Mouse (Mus musculus) urinary bladder, postnatal 10 days (tissue): ENCODE measurements around the gene Esrra.
A peak's percentile ranks its signal among the peaks of the same experiment; 100 is the strongest.

Experiments
- DNase-seq: peaks from one replicate; pipeline ENCODE4 v3.0.0; 2022; ENCODE audit warnings: low spot score

Gene Esrra

DNA sequence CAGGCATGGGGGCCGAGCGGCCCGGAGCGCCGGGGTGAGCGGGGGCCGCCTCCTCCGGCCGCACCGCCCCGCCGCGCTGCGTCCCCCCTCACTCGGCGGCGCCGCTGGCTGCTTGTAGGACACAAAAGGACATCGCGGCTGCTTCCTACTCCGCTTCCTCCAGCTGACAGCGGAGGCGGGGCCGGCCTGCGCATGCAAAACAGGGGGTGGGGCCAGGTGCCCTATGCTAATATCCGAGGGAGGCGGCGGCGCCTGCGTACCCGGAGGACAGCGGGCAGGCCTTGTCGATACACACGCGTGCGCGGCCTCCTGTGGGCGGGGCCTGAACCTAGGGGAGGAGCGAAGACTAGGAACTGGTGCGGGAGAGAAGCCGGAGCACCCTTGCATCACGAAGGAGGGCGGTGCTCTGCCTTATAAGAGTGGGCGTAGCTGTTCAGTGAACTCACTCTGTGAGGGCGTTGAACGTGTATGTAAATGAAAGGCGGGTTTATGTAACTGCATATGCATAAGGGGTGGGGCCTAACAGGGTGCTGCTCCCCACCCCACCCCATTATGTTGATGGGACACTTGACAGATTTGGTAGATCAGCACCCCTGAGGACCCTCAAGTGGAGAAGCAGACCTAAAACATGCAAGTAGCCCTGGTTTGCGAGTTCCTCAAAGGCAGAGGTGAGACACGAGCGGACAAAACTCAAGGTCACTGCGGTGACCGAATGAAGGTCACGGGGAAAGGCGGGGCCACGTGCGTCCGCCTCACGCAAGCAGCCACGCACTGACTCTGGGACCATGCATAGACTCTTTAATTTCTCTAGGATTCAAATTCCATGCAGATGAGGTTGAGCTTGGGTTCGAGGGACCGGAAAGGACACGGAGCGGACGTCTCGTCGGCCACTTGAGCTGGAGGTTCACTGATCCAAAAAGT is at the start of gene Esrra:
Gene Esrra (minus strand): TSS at position 167 of the 921 bp plus-strand sequence.
- DNase-seq, result peak; percentile 100

DNA sequence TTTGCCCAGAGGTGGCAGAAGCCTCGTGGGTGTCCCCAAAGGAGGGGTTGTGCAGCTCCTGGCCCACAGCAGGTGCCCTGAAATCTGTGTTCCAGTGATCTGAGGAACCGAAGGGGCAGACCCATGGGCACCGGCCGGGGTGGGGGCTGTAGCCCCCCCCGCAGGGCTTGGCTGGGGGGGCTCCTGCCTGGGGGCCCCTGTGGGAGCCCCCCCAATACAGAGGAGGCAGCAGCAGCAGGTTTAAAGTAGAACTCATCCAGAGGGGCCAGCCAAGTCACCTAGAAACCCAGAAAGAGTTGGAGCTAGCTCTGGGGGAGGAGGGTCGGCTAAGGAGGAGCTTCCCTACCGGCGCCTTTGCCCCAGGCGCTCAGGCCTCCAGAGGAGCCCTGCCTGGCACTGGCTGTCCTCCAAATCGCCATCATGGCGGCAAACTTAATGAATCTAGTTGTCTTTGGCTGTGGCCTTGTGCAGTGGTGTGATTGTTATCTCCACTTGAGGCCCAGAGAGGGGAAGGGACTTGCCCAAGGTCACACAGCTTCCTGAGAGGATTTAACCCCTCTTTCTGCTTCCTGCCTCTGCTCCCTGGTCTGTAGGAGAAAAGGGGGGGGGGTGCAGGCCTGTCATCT is 49.0 kb upstream of the Esrra start:
- no peak for DNase-seq

GRCm38 (mm10) chr19:6969665-6970381 is 48.2 kb upstream of the Esrra start:
- DNase-seq, result no peak

GRCm38 (mm10) chr19:6969291-6969664 is 47.7 kb upstream of the Esrra start:
- DNase-seq, result no peak

DNA sequence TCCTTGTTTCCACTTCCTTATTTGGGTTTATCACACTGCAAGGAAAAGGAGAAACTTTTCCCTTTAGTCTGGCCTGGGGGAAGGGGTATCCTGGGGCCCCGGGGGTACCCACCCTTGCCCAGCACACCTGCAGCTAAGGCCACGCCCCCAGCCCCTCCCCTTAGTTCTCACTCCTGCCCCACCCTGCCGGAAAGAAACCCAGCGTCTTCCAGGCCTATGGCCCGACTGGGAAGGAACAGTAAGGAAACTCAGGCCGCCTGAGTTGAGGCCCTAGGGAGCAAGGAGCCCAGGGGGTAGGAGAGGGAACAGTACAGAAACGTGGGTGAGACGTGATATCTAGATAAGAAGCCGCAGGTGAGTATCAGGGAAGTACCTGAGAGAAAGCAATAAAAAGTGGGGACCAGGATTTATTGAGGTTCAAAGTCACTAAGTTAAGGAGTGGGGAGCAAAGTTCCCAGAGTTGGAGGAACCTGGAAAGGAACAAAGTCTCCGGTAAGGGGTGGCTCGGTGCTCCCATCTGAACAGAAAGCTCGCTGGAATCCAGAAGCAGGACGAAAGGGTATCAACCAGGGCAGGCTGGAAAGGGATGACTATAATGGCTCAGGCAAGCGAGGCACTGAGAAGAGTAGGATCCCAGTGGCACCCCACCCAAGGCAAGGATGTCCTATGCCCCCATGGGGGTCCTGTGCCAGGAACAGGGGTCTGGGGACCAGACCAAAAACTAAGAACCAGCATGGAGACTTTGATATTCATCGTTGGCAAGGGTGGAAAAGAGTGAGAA is 47.1 kb upstream of the Esrra start:
- no peak for DNase-seq

DNA sequence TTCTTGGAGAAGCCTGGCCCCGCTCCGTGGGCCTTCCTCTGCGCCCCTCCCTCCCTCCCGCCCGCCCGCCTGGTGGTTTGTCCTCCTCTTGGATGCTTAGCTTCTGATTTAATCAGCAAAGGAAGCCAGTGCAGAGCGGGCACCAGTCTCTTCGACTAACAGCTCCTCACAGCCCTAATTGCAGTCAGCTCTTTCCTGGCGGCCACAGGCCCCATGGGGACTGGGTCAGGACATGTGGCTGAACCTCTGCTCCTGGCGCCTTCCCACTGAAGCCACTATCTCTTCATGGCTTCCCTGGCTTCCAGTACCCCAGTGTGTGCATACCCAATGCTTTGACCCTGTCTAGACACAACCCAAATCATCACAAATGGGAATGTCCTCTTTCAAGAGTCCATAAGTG is 34.8 kb upstream of the Esrra start:
- no peak for DNase-seq

GRCm38 (mm10) chr19:6955424-6955823 is 33.8 kb upstream of the Esrra start:
- DNase-seq, result no peak

DNA sequence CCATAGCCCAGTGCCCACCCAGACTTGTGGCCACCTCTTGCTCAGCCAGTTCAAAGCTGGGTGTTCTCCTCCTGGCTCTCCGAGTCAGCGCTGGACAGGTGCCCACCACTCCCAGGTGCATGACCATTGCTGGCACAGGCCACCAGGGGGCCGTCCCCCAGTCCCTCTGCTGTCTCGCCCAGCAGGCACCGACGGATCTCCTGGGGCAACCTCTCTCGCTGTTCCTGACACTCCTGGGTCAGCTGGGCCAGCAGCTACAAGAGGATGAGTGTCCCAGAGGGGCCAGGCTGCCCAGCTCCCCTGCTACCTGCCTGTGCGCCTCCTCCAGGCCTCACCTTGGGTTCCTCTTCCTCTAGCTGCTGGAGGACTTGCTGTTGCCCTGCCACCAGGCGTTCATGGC is 32.4 kb upstream of the Esrra start:
- no peak for DNase-seq

- no peak for DNase-seq
Measured at GRCm38 (mm10) chr19:6952712-6953037, 31.1 kb upstream of the Esrra start.

DNA sequence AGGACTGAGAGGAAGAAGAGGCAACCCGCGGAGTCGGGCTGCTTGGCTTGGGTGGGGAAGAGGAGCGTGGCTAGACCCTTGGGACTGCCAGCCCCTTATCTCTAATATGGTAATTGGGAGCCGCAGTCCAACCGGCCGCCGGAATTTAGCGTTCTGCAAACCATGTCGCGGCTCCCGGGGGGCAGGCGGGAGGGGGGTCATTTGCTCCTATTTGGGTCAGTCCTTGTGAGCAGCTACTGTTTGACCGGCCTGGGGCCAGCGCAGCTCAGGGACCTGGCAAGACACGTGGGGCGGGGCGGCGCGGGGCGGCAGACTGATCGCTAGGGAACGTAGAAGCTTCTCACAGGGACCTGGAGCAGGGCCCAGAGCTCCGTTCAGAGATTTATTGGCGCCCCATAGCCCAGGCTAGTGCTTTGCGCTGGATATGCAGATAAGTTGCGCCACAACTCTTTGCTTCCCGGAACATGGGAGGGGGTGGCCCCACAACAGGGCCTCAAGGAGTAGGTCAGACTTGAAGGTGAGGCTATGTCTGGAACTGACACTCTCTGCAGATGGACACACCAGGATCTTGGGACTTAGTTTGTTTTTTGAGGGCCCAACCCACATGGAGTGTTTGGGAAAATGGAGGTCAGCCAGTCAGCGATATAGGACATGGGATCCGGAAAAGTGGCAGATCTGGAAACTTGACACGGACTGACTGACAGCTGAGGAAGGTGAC is 30.5 kb upstream of the Esrra start:
- peak; percentile 57 for DNase-seq

DNA sequence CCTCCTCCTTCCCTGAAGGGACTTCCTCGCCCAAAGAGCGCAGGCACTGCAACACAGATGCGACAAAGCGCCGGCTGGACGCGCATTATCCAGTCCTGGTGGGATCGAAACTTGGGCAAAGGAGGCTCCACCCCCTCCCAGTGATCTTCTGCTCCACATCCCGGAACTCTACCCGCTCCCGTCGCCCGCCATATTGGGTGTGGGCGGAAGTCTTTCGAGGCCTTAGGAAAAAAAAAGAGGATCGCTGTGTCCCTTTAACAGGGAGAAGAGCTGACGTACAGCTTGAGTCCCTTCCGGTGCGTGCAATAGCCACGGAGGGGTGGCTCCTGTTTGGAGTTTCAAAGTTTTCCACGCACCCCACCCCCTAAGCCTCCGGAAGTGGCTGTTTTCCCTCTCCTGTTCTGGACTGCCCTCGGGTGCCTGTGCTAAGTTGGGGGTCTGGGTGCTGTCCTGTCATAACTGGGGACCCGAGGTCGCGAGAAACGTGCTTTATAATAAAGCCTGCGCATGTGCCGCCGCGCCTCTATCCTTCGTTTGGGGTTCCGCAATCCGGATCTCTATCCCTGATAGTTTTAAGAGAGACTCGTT is 29.9 kb upstream of the Esrra start:
- DNase-seq, result peak; percentile 70

- no peak for DNase-seq
Measured at GRCm38 (mm10) chr19:6950613-6951153, 29.1 kb upstream of the Esrra start.

GRCm38 (mm10) chr19:6949951-6950350 is 28.3 kb upstream of the Esrra start:
- no peak for DNase-seq

- no peak for DNase-seq
Measured at GRCm38 (mm10) chr19:6949532-6949931, 27.9 kb upstream of the Esrra start.

DNA sequence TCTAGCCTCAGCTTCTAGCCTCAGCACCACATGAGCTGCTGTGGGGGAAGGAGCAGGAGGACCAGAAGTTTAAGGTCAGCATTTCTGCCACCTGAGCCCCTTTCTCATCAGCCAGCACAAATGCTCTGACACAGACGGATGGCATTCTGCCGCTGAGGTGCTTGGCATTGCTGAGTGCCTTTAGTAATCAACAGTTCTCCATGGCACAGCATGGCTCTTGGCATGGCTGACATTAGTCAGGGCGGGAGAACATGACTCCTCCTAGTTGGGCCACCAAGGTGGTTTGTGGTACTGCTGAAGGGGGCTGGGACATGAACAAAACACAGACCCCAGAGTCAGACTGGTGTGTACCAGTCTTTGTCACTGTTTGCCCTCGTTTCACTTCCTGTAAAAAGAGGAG is 26.6 kb upstream of the Esrra start:
- DNase-seq, result no peak

GRCm38 (mm10) chr19:6947742-6948141 is 26.1 kb upstream of the Esrra start:
- no peak for DNase-seq

GRCm38 (mm10) chr19:6943709-6944108 is 22.1 kb upstream of the Esrra start:
- no peak for DNase-seq

GRCm38 (mm10) chr19:6942764-6943163 is 21.2 kb upstream of the Esrra start:
- DNase-seq, result no peak

GRCm38 (mm10) chr19:6942249-6942691 is 20.7 kb upstream of the Esrra start, which contains the start of gene Gpr137:
Gpr137 (minus strand) TSS chr19:6942480.
- DNase-seq, result peak; percentile 75

GRCm38 (mm10) chr19:6941372-6942248 is 20.0 kb upstream of the Esrra start, which contains the start of gene Bad:
Bad (plus strand) TSS chr19:6941861.
- DNase-seq, result peak; percentile 79
